Comparison of ENCODE assay signal across 25 mouse cellular contexts in genomic region chr9:61268681-61269080, GRCm38 (mm10).
A peak's percentile ranks its signal among the peaks of the same experiment; 100 is the strongest.
DNase-seq lines count a peak whose midpoint lies in the region; ATAC-seq and TF ChIP-seq lines count a peak whose summit lies in the region.
"Had no signal": no experiment of that assay in that cellular context is flagged by ENCODE, and none has a peak within 500 bp of the region (broad histone marks: within the 10 kb centered on the region; RNA-seq: fewer than 3 reads in every experiment).

No protein-coding gene starts in this region.

- H3K4me1 ChIP-seq in CH12.LX (ENCODE audit: control insufficient read depth in 1 of 2, insufficient read depth in 2 of 2) = peaks cover 19 to 44% of the 10 kb centered on the region in 2 experiments
- peaks cover 21% of the 10 kb centered on the region for H3K4me1 ChIP-seq in ES-Bruce4 (ENCODE audit: control insufficient read depth, insufficient read depth, low read length)
- no peaks in the 10 kb centered on the region for H3K4me1 ChIP-seq in hindbrain, embryonic 16.5 days (ENCODE audit: control insufficient read depth, insufficient read depth, low read depth, low read length)
- H3K4me1 ChIP-seq: embryonic facial prominence, embryonic 12.5 days had no signal

- DNase-seq in 3134 (ENCODE audit: extremely low read depth, insufficient read length, low spot score) = peak; percentile 35
- peak; percentile 78 for DNase-seq in CH12.LX (ENCODE audit: extremely low read depth)
- peak; percentile 52 for DNase-seq in splenic B cell, adult 2 months (ENCODE audit: low read depth, low spot score)
- DNase-seq in layer of hippocampus, postnatal 36 days = no peak
- no peak for DNase-seq in frontal cortex, adult 2 months (ENCODE audit: extremely low spot score in 1 of 2, low spot score in 1 of 2)
- DNase-seq: adrenal gland, adult 8-10 months; adrenal gland, postnatal 14 days; adrenal gland, postnatal 36 days; B cell, adult 2 months; cerebellum, adult 11-12 months; cerebellum, adult 2 months; cerebellum, adult 9-10 months; cerebellum, postnatal 10 days; cerebellum, postnatal 25 days; forebrain, postnatal 0 days had no signal

- H3K27ac ChIP-seq in CH12.LX (ENCODE audit: insufficient read depth, low read depth) = no peak overlapping the region
- H3K27ac ChIP-seq in ES-Bruce4 (ENCODE audit: insufficient read depth, low read length) = peak overlapping the region; percentile 88; the same call in 1 of the 2 replicates
- H3K27ac ChIP-seq in hindbrain, embryonic 16.5 days (ENCODE audit: low read depth, low read length) = no peak overlapping the region
- H3K27ac ChIP-seq: embryonic facial prominence, embryonic 10.5 days; embryonic facial prominence, embryonic 12.5 days; forebrain, embryonic 13.5 days; forebrain, embryonic 15.5 days had no signal

- in situ Hi-C loops in CH12.LX (cut with MboI; ENCODE audit: low pct_ligation_motif_present, low pct_unique_long_range_greater_than_20kb, low sequenced_read_pairs) = no loop called here

- no peaks in the 10 kb centered on the region for H3K79me2 ChIP-seq in CH12.LX (replicated peaks; ENCODE audit: control insufficient read depth, extremely low read depth, insufficient read depth, poor library complexity, severe bottlenecking)

- H3K27me3 ChIP-seq in CH12.LX (replicated peaks) (peaks cover 1% of the 10 kb centered on the region), ES-Bruce4 (ENCODE audit: control insufficient read depth, insufficient read depth, low read length, poor library complexity, severe bottlenecking) (no peaks in the 10 kb centered on the region)
- H3K27me3 ChIP-seq in splenic B cell, adult 2 months (ENCODE audit: control insufficient read depth, insufficient read depth, low read length, poor library complexity, severe bottlenecking) = no peaks in the 10 kb centered on the region
- no peaks in the 10 kb centered on the region; the same call in 1 of the 2 replicates for H3K27me3 ChIP-seq in hindbrain, embryonic 16.5 days (replicated peaks; ENCODE audit: control insufficient read depth, insufficient read depth, low read length)
- H3K27me3 ChIP-seq: embryonic facial prominence, embryonic 12.5 days; forebrain, embryonic 15.5 days; Patski had no signal

- WGBS in hindbrain, embryonic 16.5 days = 82% methylated on average over 2 of the region's 2 CpGs

- H3K4me3 ChIP-seq in CH12.LX (replicated peaks in 1 of 3; ENCODE audit: low read depth in 2 of 3, low read length in 2 of 3, poor library complexity in 1 of 3) = no peak overlapping the region
- no peak overlapping the region for H3K4me3 ChIP-seq in ES-Bruce4 (ENCODE audit: low read depth, low read length)
- no peak overlapping the region for H3K4me3 ChIP-seq in hindbrain, embryonic 16.5 days (ENCODE audit: low read length)
- H3K4me3 ChIP-seq: embryonic facial prominence, embryonic 10.5 days; embryonic facial prominence, embryonic 12.5 days; forebrain, embryonic 13.5 days; forebrain, embryonic 15.5 days had no signal

- dilution Hi-C loops in CH12.LX (cut with MboI; ENCODE audit: extremely low pct_ligation_motif_present, extremely low pct_unique_long_range_greater_than_20kb, low sequenced_read_pairs) = no loop called here

- H3K9me3 ChIP-seq in CH12.LX (replicated peaks; ENCODE audit: low read length) (peaks cover 10% of the 10 kb centered on the region), ES-Bruce4 (replicated peaks; ENCODE audit: control insufficient read depth, insufficient read depth, low read length, poor library complexity, severe bottlenecking) (no peaks in the 10 kb centered on the region; the same call in 1 of the 2 replicates)
- peaks cover 2% of the 10 kb centered on the region; the same call in 1 of the 2 replicates for H3K9me3 ChIP-seq in hindbrain, embryonic 16.5 days (ENCODE audit: control insufficient read depth, low read length)
- H3K9me3 ChIP-seq: forebrain, embryonic 15.5 days; G1E had no signal

- TF ChIP-seq EP300 in CH12.LX (IDR thresholded peaks at IDR 0.05; ENCODE audit: low read length) (no peak), ES-Bruce4 (IDR thresholded peaks at IDR 0.05; ENCODE audit: insufficient read depth, low read depth, low read length) (no peak)

- TF ChIP-seq POLR2A in CH12.LX (IDR thresholded peaks at IDR 0.05; ENCODE audit: low read depth, low read length) = no peak
- no peak for TF ChIP-seq POLR2A in ES-Bruce4 (IDR thresholded peaks at IDR 0.05; ENCODE audit: insufficient read depth, low read length)

- H3K4me2 ChIP-seq in CH12.LX (ENCODE audit: insufficient read depth, low read depth, poor library complexity, severe bottlenecking) = no peak overlapping the region
- H3K4me2 ChIP-seq in hindbrain, embryonic 16.5 days (ENCODE audit: low read length) = no peak overlapping the region
- H3K4me2 ChIP-seq: embryonic facial prominence, embryonic 12.5 days; forebrain, embryonic 13.5 days; forebrain, embryonic 15.5 days had no signal

- TF ChIP-seq RAD21 in CH12.LX (IDR thresholded peaks at IDR 0.05; ENCODE audit: low read depth, low read length) = no peak

- no peak for ATAC-seq in hindbrain, embryonic 16.5 days
- ATAC-seq: activated CD4-positive, CD25-positive, alpha-beta regulatory T cell, adult 4 months; CD4-positive, CD25-positive, alpha-beta regulatory T cell, adult 4 months; forebrain, embryonic 13.5 days; forebrain, embryonic 15.5 days; Patski had no signal

- no peak for TF ChIP-seq CTCF in CH12.LX (conservative IDR thresholded peaks at IDR 0.05 in 1 of 2, IDR thresholded peaks at IDR 0.05 in 1 of 2; ENCODE audit: low read depth in 2 of 2, low read length in 2 of 2)
- TF ChIP-seq CTCF in ES-Bruce4 (IDR thresholded peaks at IDR 0.05; ENCODE audit: low read depth, low read length) = no peak

- H3K9ac ChIP-seq in CH12.LX (ENCODE audit: insufficient read depth, low read depth) = no peak overlapping the region
- no peak overlapping the region for H3K9ac ChIP-seq in ES-Bruce4 (ENCODE audit: low read depth, poor library complexity, severe bottlenecking)
- H3K9ac ChIP-seq in hindbrain, embryonic 16.5 days (ENCODE audit: low read depth, low read length) = no peak overlapping the region
- H3K9ac ChIP-seq: embryonic facial prominence, embryonic 12.5 days; forebrain, embryonic 13.5 days; forebrain, embryonic 15.5 days; forebrain, postnatal 0 days had no signal

- H3K36me3 ChIP-seq in CH12.LX (replicated peaks in 1 of 2; ENCODE audit: control insufficient read depth in 1 of 2, insufficient read depth in 1 of 2, low read length in 1 of 2) = no peaks in the 10 kb centered on the region
- no peaks in the 10 kb centered on the region for H3K36me3 ChIP-seq in ES-Bruce4 (ENCODE audit: control insufficient read depth, insufficient read depth, low read length, poor library complexity, severe bottlenecking)
- H3K36me3 ChIP-seq in splenic B cell, adult 2 months (ENCODE audit: control insufficient read depth, insufficient read depth, low read length, poor library complexity, severe bottlenecking) = no peaks in the 10 kb centered on the region
- no peaks in the 10 kb centered on the region for H3K36me3 ChIP-seq in hindbrain, embryonic 16.5 days (ENCODE audit: control insufficient read depth, insufficient read depth, low read length)
- H3K36me3 ChIP-seq: embryonic facial prominence, embryonic 12.5 days; forebrain, embryonic 15.5 days; G1E had no signal

TF ChIP-seq in CH12.LX, 34 proteins besides CTCF, POLR2A, EP300 and RAD21:
- TF ChIP-seq BHLHE40 (IDR thresholded peaks at IDR 0.05; ENCODE audit: low read depth, low read length) = no peak

Comparison
In these comparisons a context has a peak if more than half of its experiments do, and no peak if none do; other contexts are left out.
1. DNase-seq: peak in 3134 (single experiment), CH12.LX (single experiment) and splenic B cell, adult 2 months (single experiment); none in layer of hippocampus, postnatal 36 days (0 of 2) and frontal cortex, adult 2 months (0 of 2).